Mouse (Mus musculus) midbrain, embryonic 16.5 days (tissue): ENCODE data around the gene Dhx32. TPM values are rescaled to one million over a fixed set of nuclear protein-coding genes. Genes with fewer than 3 reads are reported as not detected.

ENCODE experiments used
- ATAC-seq: fragments of 200-750 bp; cut with Nextera tagmentation; 2 replicates; pipeline ENCODE4 v1.8.0; 2017; ENCODE audit warnings: moderate TSS enrichment
- H3K27ac ChIP-seq: fragments of 300-500 bp; sonication (generic); 2 replicates; pipeline ENCODE4 v1.5.1; 2014; ENCODE audit warnings: mild to moderate bottlenecking, low read length, mixed read lengths
- H3K27me3 ChIP-seq: fragments of 300-500 bp; sonication (generic); 2 replicates; pipeline ENCODE4 v1.6.1; 2014; ENCODE audit warnings: low read depth, low read length, mixed read lengths; ENCODE audit not compliant: control insufficient read depth, insufficient read depth
- H3K36me3 ChIP-seq: fragments of 300-500 bp; sonication (generic); 2 replicates; pipeline ENCODE4 v1.6.1; 2014; ENCODE audit warnings: mild to moderate bottlenecking, low read length, moderate library complexity, mixed read lengths; ENCODE audit not compliant: control insufficient read depth, insufficient read depth
- H3K4me1 ChIP-seq: fragments of 300-500 bp; sonication (generic); 2 replicates; pipeline ENCODE4 v1.6.1; 2014; ENCODE audit warnings: mild to moderate bottlenecking, low read length, mixed read lengths; ENCODE audit not compliant: control insufficient read depth, insufficient read depth
- H3K4me2 ChIP-seq: fragments of 300-500 bp; sonication (generic); 2 replicates; pipeline ENCODE4 v1.6.1; 2014; ENCODE audit warnings: mild to moderate bottlenecking, low read length, mixed read lengths
- H3K4me3 ChIP-seq: fragments of 300-500 bp; sonication (generic); 2 replicates; pipeline ENCODE4 v1.5.1; 2014; ENCODE audit warnings: low read depth, mild to moderate bottlenecking, low read length, moderate library complexity, mixed read lengths
- H3K9ac ChIP-seq: fragments of 300-500 bp; sonication (generic); 2 replicates; pipeline ENCODE4 v1.6.1; 2014; ENCODE audit warnings: low read depth, low read length, mixed read lengths
- H3K9me3 ChIP-seq: fragments of 300-500 bp; sonication (generic); replicated peaks from 2 replicates; pipeline ENCODE4 v1.6.1; 2014; ENCODE audit warnings: mild to moderate bottlenecking, low read length, mixed read lengths; ENCODE audit not compliant: control insufficient read depth, poor library complexity, severe bottlenecking
- WGBS: fragments of 180-500 bp; shearing (Covaris S2); extraction: QIAGEN DNeasy Blood & Tissue Kit; methylation state at CpG from one replicate; pipeline ENCODE4 v1.1.7; 2014; 5-methylcytosine and 5-hydroxymethylcytosine counted together
- polyA plus RNA-seq: library from polyadenylated mRNA; unstranded; fragments of >200 nt; fragmentation: Nextera tagmentation; extraction: Ambion mirVana; gene quantifications from 2 replicates; pipeline ENCODE4 v1.2.1, GENCODE M21; 2015

The Dhx32 gene
- polyA plus RNA-seq, 1 experiment from 2014 or later: 46.3 TPM

DNA sequence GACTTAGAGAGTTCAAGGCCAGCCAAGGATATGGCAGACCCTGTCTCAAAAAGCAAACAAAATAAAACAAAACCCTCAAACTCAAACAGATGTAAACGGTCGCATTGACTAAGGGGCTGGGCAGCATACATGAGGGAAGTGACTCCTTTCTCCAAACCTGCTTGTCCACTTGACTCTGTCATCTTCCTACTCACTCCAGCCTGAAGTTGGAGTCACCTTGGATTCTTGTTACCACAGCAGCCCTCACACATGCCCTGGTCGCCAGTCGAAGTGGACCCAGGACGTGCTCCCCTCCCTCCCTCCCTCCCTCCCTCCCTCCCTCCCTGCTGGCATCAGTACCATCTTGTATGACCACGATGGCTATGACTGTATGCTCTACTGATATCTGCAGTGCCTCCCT is 943 bp downstream of the Dhx32 start:
- 68% methylated on average over 6 of the region's 6 CpGs for WGBS

DNA sequence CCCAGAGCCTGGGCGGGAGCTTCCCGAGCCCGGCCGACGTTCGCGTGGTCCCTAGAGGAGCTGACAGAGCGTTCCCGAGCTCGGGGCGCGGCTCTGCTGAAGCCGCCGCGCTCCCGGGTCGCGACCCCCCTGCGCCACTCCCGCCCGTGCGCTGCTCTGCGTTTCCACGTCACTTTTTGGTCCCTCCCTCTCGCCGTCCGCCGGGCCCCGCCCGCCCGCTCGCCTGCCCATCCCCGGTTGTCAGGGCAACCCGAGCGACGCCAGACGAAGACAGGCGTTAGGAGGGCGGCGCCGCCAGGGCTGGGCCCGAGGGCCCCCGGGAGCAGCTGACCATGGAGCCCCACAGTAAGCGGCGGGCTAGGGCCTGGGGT is 5.9 kb downstream of the Dhx32 start, which contains the start of gene Fank1:
Fank1 (plus strand) TSS at position 236 of the 371 bp plus-strand sequence.
- H3K36me3 ChIP-seq: no peaks in the 10 kb centered on the region
- WGBS: under 1% methylated on average over 42 of the region's 45 CpGs
- H3K9me3 ChIP-seq: no peaks in the 10 kb centered on the region
- peaks cover 14% of the 10 kb centered on the region for H3K4me1 ChIP-seq
- H3K27me3 ChIP-seq: no peaks in the 10 kb centered on the region
- peak; percentile 95 for ATAC-seq
- H3K27ac ChIP-seq: no peak within 1 kb of the TSS; the same call in 1 of the 2 replicates
- H3K4me2 ChIP-seq: peak within 1 kb of the TSS; percentile 83
- peak within 1 kb of the TSS; percentile 84 for H3K9ac ChIP-seq
- peak within 1 kb of the TSS; percentile 81 for H3K4me3 ChIP-seq

More for the DNA sequence above, 943 bp downstream of the Dhx32 start:
- Histone ChIP-seq H3K27me3 (no peaks in the 10 kb centered on the region), H3K4me3 (no peak overlapping the region), H3K9me3 (no peaks in the 10 kb centered on the region), H3K4me2 (no peak overlapping the region), H3K27ac (no peak overlapping the region), H3K9ac (no peak overlapping the region), H3K4me1 (no peaks in the 10 kb centered on the region; the same call in 1 of the 2 replicates), H3K36me3 (no peaks in the 10 kb centered on the region)
- ATAC-seq: no peak

DNA sequence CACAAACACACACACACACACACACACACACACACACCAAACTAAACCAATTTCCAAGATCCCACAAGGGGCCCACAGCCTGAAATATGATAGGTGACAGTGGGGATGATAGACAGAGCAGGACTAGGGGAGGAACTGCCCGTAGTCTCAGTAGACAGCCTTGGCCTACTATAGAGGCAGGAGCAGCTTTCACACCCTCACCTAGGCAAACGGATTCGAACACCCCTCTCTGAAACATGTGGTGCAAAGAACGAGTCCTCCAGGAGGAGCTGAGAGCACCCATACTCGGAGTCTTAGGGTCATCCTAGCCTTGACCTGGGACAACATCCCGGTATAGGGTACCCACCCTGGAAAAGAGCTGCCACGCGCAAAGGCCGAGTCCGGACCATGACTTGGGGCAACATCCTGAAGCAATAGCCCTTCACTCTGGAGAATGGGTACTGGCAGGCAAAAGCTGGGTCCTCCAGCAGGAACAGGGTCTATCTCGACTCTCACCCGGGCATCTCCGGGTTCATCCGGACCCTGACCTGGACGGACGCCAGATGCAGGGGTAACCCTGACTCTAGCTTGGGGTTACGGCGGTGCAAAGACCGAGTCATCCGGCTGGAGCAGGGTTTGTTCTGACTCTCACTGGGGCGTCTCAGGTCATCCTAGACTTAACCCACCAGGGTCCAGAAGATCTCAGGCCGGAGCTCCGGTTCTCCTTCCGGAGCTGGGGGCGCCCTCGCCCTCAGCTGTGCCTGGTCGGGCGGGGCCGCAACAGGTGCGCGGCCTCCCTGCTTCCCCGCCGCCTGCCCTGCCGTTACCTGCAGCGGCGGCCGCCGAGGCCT is 6.5 kb downstream of the Dhx32 start:
- no peaks in the 10 kb centered on the region for H3K9me3 ChIP-seq
- peak overlapping the region; percentile 81 for H3K4me3 ChIP-seq
- WGBS: 1% methylated on average over 37 of the region's 38 CpGs
- H3K27ac ChIP-seq: no peak overlapping the region; the same call in 1 of the 2 replicates
- H3K36me3 ChIP-seq: no peaks in the 10 kb centered on the region
- no peaks in the 10 kb centered on the region for H3K27me3 ChIP-seq
- ATAC-seq: peak; percentile 85
- H3K4me2 ChIP-seq: peak overlapping the region; percentile 83
- peaks cover 14% of the 10 kb centered on the region for H3K4me1 ChIP-seq
- H3K9ac ChIP-seq: peak overlapping the region; percentile 84

- ATAC-seq: no peak
Measured at GRCm38 (mm10) chr7:133775179-133775578, 7.3 kb downstream of the Dhx32 start.

DNA sequence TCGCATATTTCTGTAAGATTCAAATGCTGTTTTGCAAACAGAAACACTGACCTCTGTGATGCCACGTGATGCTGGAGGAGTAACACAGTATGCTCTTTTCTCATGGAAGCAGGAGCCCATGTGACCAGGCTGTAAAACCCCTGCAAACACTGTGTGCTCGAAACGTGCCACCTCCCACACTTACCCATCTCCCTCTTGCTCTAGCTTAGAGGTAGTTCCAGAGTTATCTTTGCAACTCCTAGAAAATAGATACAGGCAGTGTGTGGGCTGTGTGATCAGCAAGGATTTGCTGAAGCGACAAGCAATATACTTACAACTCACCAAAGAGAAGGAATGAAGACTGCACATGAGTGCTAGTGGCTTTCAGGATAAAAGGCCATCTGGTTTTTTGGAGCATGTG is 14.0 kb downstream of the Dhx32 start:
- WGBS: 75% methylated on average over 5 of the region's 5 CpGs
- Histone ChIP-seq H3K9ac (no peak overlapping the region), H3K4me1 (peaks cover 7% of the 10 kb centered on the region), H3K36me3 (no peaks in the 10 kb centered on the region), H3K4me2 (no peak overlapping the region), H3K27me3 (no peaks in the 10 kb centered on the region), H3K27ac (no peak overlapping the region), H3K4me3 (no peak overlapping the region), H3K9me3 (no peaks in the 10 kb centered on the region)
- no peak for ATAC-seq

More at GRCm38 (mm10) chr7:133775179-133775578, 7.3 kb downstream of the Dhx32 start:
- peaks cover 14% of the 10 kb centered on the region for H3K4me1 ChIP-seq
- no peaks in the 10 kb centered on the region for H3K9me3 ChIP-seq
- H3K27ac ChIP-seq: no peak overlapping the region
- WGBS: 48% methylated on average over 5 of the region's 5 CpGs
- peak overlapping the region; percentile 81 for H3K4me3 ChIP-seq
- H3K9ac ChIP-seq: no peak overlapping the region
- no peaks in the 10 kb centered on the region for H3K36me3 ChIP-seq
- no peaks in the 10 kb centered on the region for H3K27me3 ChIP-seq
- peak overlapping the region; percentile 83 for H3K4me2 ChIP-seq

- no peak for ATAC-seq
- H3K4me3 ChIP-seq: no peak overlapping the region
- no peaks in the 10 kb centered on the region for H3K9me3 ChIP-seq
- H3K27me3 ChIP-seq: no peaks in the 10 kb centered on the region
- H3K36me3 ChIP-seq: no peaks in the 10 kb centered on the region
- WGBS: 84% methylated on average over 4 of the region's 4 CpGs
- H3K27ac ChIP-seq: no peak overlapping the region
- H3K9ac ChIP-seq: no peak overlapping the region
- no peak overlapping the region for H3K4me2 ChIP-seq
- peaks cover 7% of the 10 kb centered on the region for H3K4me1 ChIP-seq
Measured at GRCm38 (mm10) chr7:133768027-133768426, 14.5 kb downstream of the Dhx32 start.

DNA sequence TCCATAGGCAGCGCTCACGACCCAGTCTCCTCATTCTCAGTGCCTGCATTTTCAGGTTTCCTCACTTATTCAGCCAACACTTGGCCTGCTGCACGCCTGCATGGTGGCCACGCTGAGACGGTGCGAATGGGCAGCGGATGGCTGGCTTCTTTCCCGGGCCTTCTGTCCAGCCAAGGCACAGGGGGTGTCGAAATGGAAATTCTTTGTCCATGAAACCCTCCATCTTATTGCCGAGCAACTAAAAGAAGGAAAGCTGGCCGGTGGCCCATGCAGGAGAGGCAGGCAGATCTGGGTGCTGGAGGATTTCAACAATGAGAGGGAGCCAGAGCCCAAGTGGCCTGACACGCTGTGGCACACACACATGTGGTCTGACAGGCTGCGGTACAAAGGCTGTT is 16.7 kb downstream of the Dhx32 start:
- H3K9ac ChIP-seq: no peak overlapping the region
- no peak overlapping the region for H3K4me2 ChIP-seq

DNA sequence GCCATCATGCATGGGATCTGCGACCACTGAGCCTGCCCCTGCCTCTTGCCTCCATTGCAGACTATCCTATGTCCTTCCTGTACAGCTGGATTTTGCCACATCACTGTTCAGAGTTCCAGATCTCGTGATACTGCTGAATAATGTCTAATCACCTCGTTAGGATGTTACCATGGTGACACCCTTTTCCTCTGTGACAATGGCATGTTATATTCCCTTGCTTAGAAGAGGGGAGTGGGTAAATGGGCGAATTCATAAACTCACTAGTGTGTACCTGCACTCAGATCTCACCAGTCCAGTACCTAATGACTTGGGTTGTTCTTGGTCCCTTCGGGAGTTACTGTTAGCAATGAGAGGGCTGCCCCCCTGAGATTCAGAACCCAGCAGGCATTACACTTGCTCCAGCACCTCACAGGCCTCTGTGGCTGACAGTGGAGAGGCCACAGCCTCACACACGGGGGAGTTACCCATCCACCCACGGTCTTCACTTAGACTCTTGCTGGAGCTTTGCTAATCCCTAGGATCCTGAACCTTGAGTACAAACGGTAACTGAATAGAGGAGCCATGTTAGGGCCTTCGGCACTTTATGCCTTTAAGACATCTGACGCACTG is 17.2 kb downstream of the Dhx32 start:
- Histone ChIP-seq H3K27ac (peak overlapping the region; percentile 29), H3K36me3 (no peaks in the 10 kb centered on the region), H3K4me2 (no peak overlapping the region), H3K4me1 (peaks cover 7% of the 10 kb centered on the region), H3K9me3 (no peaks in the 10 kb centered on the region), H3K27me3 (no peaks in the 10 kb centered on the region), H3K4me3 (no peak overlapping the region), H3K9ac (no peak overlapping the region)
- ATAC-seq: peak; percentile 63; the same call in 1 of the 2 replicates
- WGBS: 46% methylated on average over 10 of the region's 10 CpGs

More for the DNA sequence above, 16.7 kb downstream of the Dhx32 start:
- H3K4me1 ChIP-seq: peaks cover 7% of the 10 kb centered on the region
- ATAC-seq: peak; percentile 86
- H3K9me3 ChIP-seq: no peaks in the 10 kb centered on the region
- no peaks in the 10 kb centered on the region for H3K36me3 ChIP-seq
- no peaks in the 10 kb centered on the region for H3K27me3 ChIP-seq
- peak overlapping the region; percentile 29 for H3K27ac ChIP-seq
- H3K4me3 ChIP-seq: no peak overlapping the region
- WGBS: 42% methylated on average over 13 of the region's 13 CpGs

GRCm38 (mm10) chr7:133764425-133764824 is 18.1 kb downstream of the Dhx32 start:
- H3K27ac ChIP-seq: no peak overlapping the region
- no peaks in the 10 kb centered on the region for H3K27me3 ChIP-seq
- peaks cover 11% of the 10 kb centered on the region for H3K4me1 ChIP-seq
- no peak overlapping the region for H3K9ac ChIP-seq
- ATAC-seq: no peak
- no peaks in the 10 kb centered on the region for H3K9me3 ChIP-seq
- no peak overlapping the region for H3K4me3 ChIP-seq
- 78% methylated on average over 2 of the region's 2 CpGs for WGBS
- no peak overlapping the region for H3K4me2 ChIP-seq
- no peaks in the 10 kb centered on the region for H3K36me3 ChIP-seq
